Mouse (Mus musculus): ENCODE measurements around the gene Nfe2l2.
A peak's percentile ranks its signal among the peaks of the same experiment; 100 is the strongest.

Nfe2l2 gene

DNA sequence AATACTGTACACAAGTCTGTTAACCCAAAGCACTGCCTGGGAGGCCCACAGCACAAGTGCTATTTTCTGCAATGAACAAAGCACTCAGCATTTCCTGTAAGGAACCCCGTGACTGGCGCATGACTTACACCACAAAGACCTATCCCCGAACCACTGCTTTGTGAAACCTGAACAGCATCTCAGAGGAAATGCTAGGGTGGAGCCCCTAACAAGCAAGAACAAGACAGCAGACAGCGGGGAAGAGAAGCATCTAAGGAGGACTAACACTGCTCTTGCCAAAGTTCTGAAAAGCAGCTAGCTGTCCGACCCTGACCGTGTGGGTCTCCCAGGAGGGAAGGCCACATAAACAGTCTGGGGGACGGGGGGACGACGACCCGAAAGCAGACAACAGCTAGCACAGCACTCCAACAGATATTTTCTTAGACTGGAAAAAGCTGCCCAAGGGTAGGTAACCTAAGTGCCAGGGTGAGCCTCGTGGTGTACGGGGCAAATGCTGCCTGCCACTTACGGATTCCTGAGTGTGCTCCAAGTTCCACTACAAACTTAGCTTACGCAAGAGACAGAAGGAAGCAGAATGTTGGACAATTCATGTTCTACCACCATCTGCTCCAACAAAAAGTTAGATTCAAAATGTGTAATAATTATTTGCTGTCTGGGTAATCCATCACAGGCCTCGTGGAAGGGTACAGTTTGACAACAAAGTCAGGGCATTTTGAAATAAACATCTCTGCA is 21.3 kb downstream of the Nfe2l2 start:
- peak; percentile 84 for DNase-seq

DNA sequence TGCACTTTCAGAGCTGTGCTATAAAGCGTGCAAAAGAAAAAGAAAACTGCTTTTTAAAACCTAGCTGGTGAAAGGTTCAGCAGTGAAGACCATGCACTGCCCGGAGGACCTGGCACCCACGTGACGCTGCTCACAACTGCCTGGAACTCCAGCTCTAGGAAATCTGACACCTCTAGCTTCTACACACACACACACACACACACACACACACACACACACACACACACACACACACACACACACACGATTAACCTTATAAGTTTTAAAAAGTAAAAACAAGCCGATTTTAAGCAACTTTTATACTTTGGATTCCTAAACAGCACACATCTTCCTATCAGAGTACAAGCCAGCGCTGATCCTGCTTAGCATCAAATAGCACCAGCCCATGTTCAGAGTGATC is 23.0 kb downstream of the Nfe2l2 start:
- DNase-seq, result no peak

DNA sequence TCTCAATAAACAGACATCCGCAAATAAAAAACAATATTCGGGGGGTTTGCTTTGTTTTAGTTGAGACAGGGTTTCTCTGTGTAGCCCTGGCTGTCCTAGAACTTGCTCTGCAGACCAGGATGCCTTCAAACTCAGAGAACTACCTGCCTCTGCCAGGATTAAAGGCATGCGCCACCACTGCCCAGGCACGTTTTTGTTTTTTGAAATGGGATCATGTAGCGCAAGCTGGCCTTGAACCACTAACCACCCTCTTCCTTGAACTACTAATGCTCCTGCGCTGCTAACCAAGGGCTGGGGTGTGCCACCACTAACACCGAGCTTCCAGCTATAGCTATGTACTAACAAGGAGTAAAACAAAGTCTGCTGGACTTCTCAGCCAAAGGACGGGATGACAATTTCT is 24.5 kb downstream of the Nfe2l2 start:
- no peak for DNase-seq

DNA sequence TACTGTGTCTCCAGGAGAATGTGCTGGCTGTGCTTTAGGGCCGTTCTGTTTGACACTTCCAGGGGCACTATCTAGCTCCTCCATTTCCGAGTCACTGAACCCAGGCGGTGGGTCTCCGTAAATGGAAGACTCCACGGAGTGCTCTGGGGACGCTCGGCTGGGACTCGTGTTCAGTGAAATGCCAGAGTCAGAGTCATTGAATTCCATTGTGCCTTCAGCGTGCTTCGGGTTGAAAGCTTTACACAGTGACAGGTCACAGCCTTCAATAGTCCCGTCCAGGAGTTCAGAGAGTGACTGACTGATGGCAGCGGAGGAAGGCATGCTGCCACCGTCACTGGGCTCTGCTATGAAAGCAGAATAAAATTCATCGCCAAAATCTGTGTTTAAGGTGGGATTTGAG is 27.9 kb downstream of the Nfe2l2 start:
- DNase-seq, result no peak

DNA sequence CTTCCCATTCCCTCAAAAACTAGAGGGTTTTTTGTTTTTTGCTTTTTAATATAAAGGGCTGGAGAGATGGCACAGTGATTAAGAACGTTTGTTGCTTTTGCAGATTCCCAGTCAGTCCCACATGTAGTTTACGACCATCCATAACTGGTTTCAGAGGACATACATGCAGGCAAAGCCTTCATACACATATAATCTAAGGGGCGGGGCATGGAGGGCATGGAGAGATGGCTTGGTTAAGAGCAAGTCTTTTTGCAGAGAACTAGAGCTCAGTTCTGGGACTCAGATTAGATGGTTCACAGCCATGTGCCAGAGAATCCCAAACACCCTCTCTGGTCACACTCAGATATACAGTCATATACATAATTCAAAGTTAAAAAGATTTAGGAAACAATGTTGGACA is 31.9 kb downstream of the Nfe2l2 start:
- DNase-seq, result no peak

DNA sequence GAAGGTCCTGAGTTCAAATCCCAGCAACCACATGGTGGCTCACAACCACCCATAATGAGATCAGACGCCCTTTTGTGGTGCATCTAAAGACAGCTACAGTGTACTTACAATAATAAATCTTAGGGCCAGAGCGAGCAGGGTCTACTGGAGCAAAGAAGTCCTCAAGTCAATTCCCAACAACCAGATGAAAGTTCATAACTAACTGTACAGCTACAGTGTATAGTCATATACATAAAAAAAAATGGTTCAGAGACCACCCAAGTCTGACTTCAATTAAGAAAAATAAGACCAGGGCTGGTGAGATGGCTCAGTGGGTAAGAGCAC is 33.1 kb downstream of the Nfe2l2 start:
- DNase-seq, result no peak

DNA sequence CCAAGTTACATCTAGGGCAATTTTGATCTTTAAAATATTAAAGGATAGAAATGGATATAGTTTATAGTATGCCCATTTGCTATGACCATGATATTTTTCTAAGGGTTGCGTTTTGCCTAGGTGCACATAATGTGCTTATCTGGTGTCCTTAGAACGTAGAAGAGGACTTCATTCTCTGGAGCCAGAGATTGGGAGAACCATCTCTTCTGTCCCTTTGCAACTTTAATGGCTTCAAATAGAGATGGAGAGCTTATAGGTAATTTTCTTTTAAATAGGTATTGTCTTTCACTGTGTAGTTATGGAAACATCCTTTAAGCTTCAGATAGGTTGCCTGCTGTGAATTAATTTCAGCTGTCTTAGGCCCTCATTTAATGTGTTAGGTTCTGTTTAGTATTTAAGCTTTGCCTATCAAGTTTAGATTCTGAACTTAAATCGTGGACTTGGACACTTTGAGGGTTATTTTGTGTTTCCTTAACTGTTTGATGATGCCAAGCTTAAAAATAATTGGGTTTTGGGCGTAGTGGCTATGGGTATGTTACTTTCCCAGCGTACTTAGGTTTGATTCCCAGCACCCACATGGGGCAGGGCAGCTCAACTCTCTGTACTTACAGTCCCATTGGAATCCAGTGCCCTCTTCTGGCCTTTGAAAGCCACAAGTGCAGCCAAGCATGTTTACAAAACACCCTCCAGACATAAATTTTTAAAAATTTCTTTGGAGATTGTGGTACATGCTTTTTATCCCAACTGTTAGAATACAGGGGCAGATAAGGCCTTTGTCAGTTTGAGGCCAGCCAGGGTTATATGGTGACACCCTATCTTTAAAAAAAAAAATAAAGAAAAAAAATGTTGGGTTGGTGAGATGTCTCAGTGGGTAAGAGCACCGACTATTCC is 33.8 kb downstream of the Nfe2l2 start:
- DNase-seq, result no peak

DNA sequence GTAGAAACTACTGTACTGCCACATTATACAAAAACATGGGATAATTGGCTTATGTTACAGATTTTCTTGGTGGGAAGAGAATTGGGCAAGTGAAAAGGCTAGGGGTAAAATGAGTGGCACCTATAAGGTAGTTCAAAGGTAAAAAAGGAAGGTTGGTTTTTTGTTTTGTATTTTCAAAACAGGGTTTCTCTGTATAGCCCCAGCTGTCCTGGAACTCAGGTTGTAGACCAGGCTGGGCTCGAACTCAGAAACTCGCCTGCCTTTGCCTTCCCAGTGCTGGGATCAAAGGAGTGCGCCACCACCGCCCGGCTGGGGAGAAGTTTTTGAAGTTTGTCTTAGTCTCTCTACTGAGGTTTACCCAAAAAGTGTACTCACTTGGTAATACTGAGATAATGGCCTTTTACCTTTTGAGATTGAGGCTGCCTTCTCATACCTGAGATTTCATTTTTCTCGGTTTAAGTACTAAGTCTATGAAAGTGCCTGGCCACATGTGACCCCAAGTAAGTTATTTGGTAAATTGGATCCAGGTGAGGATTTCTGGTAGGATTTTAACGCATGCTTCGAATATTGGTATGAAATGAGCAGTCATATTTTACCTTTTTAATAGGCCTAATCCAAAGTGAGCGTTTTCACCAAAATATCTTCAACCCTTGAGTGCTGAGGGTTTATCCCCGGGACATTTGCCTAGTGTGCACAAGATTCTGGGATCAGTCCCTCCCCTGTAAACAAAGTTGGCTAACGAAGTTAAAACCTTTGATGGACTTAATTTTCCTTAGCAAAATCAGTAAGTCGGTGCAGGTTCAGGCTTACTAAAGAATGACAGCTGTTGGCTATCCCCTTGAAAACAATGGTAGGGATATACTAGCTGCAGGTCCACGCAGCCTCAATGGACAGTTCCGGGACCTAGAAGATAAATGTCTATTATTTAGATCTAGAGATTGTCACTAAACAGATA is 34.7 kb downstream of the Nfe2l2 start:
- no peak for DNase-seq

DNA sequence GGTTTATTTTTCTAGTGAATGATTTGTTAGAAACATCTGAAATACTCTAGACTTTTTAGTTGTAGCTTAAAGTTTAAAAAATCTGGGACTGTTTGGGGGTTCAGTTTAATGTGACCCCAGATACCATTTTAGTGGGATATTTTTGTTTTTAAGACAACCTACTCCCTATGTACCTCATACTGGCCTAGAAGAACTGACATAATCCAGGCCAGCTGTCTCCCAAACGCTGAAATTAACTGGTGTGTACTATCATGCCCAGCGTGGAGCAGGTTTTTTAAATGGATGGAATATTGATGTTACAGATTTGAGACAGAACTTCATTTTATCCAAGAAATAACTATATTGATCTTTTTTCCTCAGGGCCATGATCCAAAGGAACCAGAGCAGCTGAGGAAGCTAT is 43.3 kb downstream of the Nfe2l2 start:
- no peak for DNase-seq

DNA sequence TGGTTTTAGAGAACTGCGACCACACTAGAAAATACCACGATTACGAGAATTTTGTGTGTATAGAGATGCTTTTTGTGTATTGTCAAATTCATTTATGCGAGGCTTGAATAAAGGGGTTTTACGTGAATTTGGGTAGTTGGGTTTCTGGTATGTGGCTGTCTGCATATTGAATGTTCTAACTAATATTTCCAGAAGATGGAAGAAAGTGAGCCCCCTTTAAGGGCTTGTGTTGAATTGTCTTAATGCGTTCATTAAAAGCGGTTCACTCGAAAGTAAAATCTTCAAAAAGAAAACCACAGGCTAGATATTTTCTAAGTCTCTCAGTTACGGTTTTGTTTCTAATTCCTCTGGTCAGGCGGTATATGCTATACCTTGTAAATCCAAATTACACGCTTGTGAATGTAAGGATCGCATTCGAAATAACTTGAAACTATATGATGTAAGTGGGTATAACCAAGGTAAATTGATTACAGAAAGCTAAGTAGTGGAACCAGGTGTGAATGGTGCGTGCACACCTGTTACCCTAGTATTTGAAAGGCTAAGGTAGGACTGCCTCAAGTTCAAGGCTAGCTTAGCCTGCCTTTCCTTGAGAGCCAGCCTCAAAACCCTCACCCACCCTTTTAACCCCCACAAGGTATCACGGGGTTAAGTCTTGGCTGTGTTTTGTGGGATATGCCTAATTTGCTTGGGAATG is 44.0 kb downstream of the Nfe2l2 start:
- no peak for DNase-seq

DNA sequence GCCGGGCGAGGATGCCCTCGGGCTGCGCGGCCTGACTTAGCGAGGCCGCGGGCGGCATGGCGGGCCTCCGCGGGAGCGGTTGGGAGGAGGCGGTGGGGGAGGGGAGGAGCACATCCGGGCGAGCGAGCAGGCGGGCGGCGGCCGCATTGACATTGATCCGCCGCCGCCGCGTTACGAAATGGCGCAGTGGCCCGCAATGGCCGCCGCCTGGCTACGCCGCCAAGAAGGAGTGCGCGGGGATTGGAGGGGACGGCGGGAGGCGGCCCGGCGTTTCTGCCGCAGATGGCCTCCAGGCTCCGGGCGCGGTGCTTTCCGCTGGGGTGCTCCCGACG is 44.8 kb downstream of the Nfe2l2 start:
- peak; percentile 91 for DNase-seq

DNA sequence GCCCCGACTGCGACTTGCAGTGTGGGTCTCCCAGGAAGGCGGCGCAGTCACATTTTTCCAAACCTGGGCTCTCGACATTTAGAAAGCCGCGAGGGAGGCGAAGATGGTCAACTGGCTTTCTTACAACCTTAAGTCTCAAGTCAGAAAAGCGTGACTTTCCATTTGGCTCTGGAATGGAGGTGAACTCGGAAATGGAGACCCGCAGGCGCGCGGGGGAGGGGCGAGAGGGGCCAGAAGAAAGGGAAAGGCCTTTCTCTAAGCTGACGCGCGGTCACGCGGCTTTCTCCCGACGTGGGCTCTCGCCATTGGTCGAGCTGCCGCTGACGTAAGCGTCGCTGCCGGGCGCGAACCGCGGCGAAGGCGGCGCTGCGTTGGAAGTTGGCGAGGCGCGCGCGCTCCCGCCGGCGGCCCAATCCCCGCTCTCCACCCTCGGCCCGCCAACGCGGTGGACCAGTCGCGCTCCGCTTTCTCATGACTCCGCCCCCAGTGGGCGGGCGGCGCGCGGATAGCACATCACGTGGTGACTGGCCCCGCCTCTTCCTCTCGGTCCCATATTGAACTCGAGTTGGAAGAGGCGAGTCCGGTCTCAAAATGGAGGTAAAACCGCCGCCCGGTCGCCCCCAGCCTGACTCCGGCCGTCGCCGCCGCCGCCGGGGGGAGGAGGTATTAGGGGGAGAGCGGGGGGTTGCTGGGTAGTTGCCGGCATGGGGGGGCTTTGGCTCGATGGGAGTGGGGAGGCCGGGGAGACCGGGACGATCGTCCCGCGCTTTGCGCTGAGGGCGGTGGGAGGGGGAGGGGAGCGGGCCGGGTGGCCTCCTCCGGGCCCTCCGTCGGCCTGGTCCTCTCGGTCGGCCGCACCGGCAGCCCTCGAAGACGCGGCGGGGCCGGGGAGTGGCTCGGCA is 45.5 kb downstream of the Nfe2l2 start, which contains the start of gene Hnrnpa3:
Gene Hnrnpa3 (plus strand): TSS at position 535 of the 902 bp plus-strand sequence.
- peak; percentile 99 for DNase-seq

DNA sequence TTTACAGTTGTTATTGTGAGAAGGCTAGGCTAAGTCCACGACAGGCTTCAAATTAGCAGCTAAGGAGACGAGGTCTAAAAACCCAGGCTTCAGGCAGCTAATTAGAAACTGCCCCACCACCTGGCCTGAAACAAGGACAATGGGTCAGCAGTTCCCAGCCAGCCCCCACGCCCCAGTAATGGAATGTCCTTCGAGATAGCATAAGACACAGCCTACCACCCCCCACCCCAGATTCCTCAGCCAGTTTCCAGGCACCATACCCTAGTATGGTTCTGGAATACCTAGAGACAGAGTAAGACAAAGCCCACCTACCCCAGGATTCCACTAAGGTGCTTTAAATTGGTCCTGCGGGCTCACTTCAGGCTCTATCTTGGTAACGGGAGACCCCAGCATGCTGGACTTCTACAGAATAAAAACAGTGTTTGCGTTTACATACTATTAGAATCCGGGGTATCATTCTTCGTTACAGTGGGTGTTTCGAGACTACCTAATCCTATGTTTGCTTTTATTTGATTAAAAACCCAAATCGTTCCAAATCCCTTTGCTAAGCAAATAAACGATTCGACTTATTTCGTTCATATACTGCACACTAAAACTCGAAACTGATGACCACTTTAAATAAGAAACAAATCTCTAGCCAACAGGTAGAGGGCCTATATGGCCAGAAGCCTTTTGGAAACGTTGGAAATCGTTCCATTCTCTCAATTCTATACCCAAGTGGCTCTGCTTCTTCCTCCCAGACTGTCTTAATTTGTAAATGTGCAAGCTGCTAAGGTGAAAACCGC is 46.3 kb downstream of the Nfe2l2 start:
- peak; percentile 62 for DNase-seq

DNA sequence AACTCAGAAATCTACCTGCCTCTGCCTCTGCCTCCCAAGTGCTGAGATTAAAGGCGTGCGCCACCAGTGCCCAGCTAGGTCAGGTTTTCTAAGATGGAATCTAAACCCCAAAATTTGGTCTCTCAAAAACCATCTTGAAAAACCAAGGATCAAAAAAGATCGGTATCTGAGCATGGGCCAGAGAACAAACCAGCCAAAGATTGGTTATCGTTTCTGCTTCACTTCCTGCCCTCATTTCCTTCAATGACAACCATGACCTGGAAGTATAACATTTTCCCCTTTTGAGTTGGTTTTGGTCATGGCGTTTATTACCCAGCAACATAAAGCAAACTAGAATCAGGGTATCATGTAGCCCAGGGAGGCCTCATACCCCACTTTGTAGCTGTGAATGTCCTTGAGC is 47.5 kb downstream of the Nfe2l2 start:
- DNase-seq, result no peak

DNA sequence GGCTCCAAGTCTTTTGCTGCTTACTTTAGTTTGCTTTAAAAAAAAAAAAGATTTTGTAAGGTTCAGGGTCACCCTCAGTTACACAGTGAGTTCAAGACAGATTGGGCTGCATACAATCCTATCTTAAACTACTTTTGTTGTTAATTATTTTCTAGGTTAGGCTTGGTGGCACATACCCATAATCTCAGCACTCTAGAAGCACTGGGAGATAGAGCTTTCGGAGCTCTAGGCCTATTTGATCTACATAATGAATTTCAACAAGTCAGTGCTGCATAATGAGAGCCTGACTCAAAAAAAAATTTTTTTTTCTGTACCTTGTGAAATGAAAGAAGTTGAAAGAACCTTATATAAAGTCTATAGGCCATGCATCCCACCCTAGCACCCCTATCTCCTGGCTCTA is 49.8 kb downstream of the Nfe2l2 start:
- no peak for DNase-seq

DNA sequence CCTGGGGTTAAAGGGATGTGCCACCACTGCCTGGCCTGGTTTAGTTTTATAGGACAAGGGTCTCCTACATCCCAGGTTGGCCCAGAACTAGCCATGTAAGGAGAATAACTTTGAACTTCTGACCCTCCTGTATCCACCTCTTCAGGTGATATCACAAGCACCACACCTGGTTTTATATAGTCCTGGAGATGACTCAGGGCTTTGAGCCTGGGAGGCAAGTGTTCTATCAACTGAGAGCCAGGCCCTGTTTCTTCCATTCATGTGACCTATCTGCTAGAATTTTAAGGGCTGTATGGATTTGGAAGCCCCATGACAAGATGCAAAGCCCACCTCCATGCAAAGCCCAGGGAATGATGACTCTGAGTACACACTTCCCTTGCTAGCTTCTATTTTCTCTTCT is 51.3 kb downstream of the Nfe2l2 start:
- no peak for DNase-seq

DNA sequence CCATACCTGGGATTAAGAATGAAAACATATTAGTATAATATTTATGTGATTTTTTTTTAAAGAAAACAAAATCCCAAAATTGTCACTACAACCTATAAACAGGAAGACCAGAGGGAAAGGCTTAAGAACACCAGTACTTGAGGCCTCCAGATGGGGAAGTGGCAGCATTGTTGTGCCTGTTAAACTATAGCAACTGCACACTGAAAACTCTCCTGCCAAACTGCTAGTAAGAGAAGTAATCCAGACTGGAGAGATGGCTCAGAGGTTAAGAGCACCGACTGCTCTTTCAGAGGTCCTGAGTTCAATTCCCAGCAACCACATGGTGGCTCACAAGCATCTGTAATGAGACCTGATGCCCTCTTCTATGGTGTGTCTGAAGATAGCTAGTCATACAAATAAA is 54.0 kb downstream of the Nfe2l2 start:
- no peak for DNase-seq

DNA sequence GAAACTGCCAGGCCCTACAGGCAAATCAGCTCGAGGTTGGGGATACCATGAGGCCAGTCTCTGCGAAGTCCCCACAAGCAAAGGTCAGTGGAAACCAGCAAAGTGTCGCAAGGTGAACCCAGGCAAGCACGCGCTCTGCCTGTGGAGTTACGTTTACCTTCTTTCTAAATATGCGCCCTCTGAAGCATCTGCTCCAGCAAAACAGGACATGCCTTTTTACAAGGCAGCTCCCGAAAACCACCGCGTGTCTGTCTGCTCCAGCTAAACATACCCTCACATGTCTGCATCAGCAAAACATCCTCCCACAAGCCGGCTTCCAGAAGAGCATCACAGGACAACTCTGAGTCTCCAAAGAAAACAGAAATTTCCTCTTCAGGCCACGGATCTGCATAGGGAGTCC is 59.2 kb downstream of the Nfe2l2 start:
- no peak for DNase-seq

DNA sequence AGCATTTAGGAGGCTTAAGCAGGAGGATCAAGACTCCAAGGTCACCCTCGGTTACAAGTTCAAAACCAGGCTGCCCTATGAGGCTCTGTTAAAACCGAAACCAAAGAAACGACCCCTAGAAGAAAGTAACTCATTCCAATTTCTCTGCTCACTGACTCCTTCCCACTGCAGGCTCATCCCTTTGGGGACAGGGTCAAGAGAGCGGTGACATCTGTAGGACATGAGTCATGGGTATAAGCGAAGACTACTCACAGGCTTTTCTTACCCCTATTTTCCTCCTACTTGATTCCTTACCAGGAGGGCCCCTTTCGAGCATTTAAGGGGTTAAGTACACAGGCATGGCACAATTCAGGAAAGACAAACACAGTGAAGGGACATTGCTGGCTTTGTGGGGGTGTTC is 60.5 kb downstream of the Nfe2l2 start:
- DNase-seq, result no peak

DNA sequence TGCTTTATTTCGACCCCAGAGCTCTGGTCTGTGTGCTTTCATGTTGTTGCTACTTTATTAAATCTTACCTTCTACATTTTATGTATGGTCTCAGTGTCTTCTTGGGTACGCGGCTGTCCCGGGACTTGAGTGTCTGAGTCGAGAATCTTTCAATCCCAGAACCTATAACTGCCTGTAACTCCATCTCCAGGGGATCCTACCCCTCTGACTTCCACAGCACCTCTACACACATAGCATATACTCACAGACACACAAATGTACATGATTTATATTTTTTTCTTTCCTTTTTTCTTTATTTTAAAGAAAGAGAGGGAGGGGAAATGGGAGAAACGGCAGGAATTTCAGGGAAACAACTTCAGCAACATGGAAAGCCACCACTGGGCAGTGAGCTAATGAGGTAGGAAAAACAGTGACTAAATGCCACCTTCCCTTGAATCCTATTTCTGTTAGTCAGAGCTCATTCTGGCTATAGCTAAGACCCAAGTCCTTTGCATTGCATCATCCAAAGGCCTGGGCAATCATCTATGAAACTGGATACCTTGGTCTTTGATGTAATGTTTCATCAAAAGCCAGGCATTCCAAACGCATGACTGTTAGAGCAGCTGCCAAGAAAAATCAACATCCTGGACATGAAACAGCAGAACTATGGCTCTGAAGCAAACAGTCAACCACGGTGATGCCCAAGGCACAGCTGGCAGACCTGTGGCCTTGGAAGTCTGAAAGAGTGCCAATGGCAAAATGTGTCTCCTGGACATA is 61.5 kb downstream of the Nfe2l2 start:
- peak; percentile 85 for DNase-seq
